Comparison of ENCODE assay signal across 9 mouse cellular contexts in the genomic region with DNA sequence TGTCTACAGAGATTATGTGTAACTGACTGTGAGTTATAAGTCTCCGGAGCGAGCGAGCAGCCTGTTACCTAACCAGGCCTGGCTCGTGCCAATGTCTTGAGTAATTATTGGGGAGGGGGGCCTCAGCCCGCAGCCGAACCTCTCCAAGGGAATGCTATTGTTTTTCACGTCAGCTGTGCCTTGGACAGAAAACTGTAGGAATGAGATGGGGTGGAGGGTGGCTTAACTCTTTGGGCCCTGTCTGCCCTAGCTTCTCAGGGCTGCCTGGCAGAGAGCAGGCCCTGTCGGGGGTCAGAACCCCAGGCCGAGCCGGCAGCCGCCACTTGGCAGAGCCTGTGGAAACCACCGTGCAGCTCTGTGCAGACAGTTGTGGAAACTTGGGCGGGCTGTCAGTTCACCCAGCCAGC. TPM values are rescaled to one million over a fixed set of nuclear protein-coding genes. Genes with fewer than 3 reads are reported as not detected.
DNase-seq lines count a peak whose midpoint lies in the region; ATAC-seq and TF ChIP-seq lines count a peak whose summit lies in the region.
"Had no signal": no experiment of that assay in that cellular context is flagged by ENCODE, and none has a peak within 500 bp of the region (broad histone marks: within the 10 kb centered on the region; RNA-seq: fewer than 3 reads in every experiment).

No protein-coding gene starts in this region.

- H3K36me3 ChIP-seq in heart, embryonic 10.5 days, result no peaks in the 10 kb centered on the region
- H3K36me3 ChIP-seq in limb, embryonic 13.5 days, result no peaks in the 10 kb centered on the region
- H3K36me3 ChIP-seq in stomach, postnatal 0 days (ENCODE audit: control insufficient read depth, insufficient read depth, low read length), result no peaks in the 10 kb centered on the region

- H3K4me2 ChIP-seq in limb, embryonic 13.5 days (replicated peaks), result no peak overlapping the region; the same call in 1 of the 2 replicates
- peak overlapping the region; percentile 11; the same call in 1 of the 2 replicates for H3K4me2 ChIP-seq in stomach, postnatal 0 days (replicated peaks; ENCODE audit: low read depth)

- peaks cover 42% of the 10 kb centered on the region for H3K4me1 ChIP-seq in heart, embryonic 10.5 days
- H3K4me1 ChIP-seq in limb, embryonic 13.5 days, result peaks cover 27% of the 10 kb centered on the region
- peaks cover 9% of the 10 kb centered on the region for H3K4me1 ChIP-seq in stomach, postnatal 0 days (replicated peaks; ENCODE audit: control insufficient read depth, insufficient read depth)

- peak overlapping the region; percentile 74 for H3K27ac ChIP-seq in heart, embryonic 10.5 days
- H3K27ac ChIP-seq in limb, embryonic 13.5 days, result peak overlapping the region; percentile 84
- peak overlapping the region; percentile 77 for H3K27ac ChIP-seq in stomach, postnatal 0 days (replicated peaks)

- no peaks in the 10 kb centered on the region for H3K27me3 ChIP-seq in heart, embryonic 10.5 days (ENCODE audit: insufficient read depth, poor library complexity, severe bottlenecking)
- no peaks in the 10 kb centered on the region for H3K27me3 ChIP-seq in limb, embryonic 13.5 days
- H3K27me3 ChIP-seq in stomach, postnatal 0 days (ENCODE audit: control insufficient read depth, insufficient read depth, low read length), result no peaks in the 10 kb centered on the region

- peak; percentile 86 for ATAC-seq in limb, embryonic 13.5 days (ENCODE audit: low FRiP score, low read depth)
- ATAC-seq in stomach, postnatal 0 days (ENCODE audit: low FRiP score, low TSS enrichment), result peak; percentile 72

- 61% methylated on average over 13 of the region's 13 CpGs for WGBS in heart, embryonic 10.5 days
- 38% methylated on average over 13 of the region's 13 CpGs for WGBS in limb, embryonic 13.5 days
- 47% methylated on average over 13 of the region's 13 CpGs for WGBS in stomach, postnatal 0 days

- intact Hi-C loops in left cerebral cortex, postnatal 4 days (cut with DNase I), result no loop called here

- no peak for TF ChIP-seq EP300 in stomach, postnatal 0 days (optimal IDR thresholded peaks at IDR 0.05)

- peak; percentile 31 for DNase-seq in left cerebral cortex, postnatal 4 days
- DNase-seq in left cerebral cortex, adult 18-20 months (ENCODE audit: low spot score in 2 of 2), result no peak
- DNase-seq in heart, embryonic 10.5 days (ENCODE audit: low spot score), result no peak
- peak; percentile 47 for DNase-seq in stomach, postnatal 0 days (ENCODE audit: low spot score)
- DNase-seq in right cerebral cortex, postnatal 4 days, result no peak
- no peak for DNase-seq in cerebellum, adult 9-10 months
- DNase-seq in thymus, adult 18-20 months, result no peak
- DNase-seq: cerebellum, postnatal 25 days had no signal

- H3K4me3 ChIP-seq in heart, embryonic 10.5 days, result no peak overlapping the region
- no peak overlapping the region for H3K4me3 ChIP-seq in limb, embryonic 13.5 days
- H3K4me3 ChIP-seq in stomach, postnatal 0 days (ENCODE audit: low read depth, low read length), result no peak overlapping the region

- no peak overlapping the region for H3K9ac ChIP-seq in limb, embryonic 13.5 days
- H3K9ac ChIP-seq in stomach, postnatal 0 days (ENCODE audit: low read length), result peak overlapping the region; percentile 27; the same call in 1 of the 2 replicates

- TF ChIP-seq CTCF in stomach, postnatal 0 days (IDR thresholded peaks at IDR 0.05; ENCODE audit: low read depth), result no peak

- H3K9me3 ChIP-seq in heart, embryonic 10.5 days, result no peaks in the 10 kb centered on the region
- no peaks in the 10 kb centered on the region for H3K9me3 ChIP-seq in limb, embryonic 13.5 days
- no peaks in the 10 kb centered on the region for H3K9me3 ChIP-seq in stomach, postnatal 0 days (ENCODE audit: control insufficient read depth, low read length)

RNA-seq across cellular contexts. Expression of a gene that starts 52.2 kb away (rescaled TPM):
- 10 to 100 TPM; 47.3 to 47.8 TPM for total RNA-seq in left cerebral cortex, postnatal 4 days (2021)
- 10 to 100 TPM; 11.9 to 13.3 TPM for total RNA-seq in left cerebral cortex, adult 18-20 months (2021)
- 1,495 and 1,694 TPM in 2 replicates for polyA plus RNA-seq in heart, embryonic 10.5 days (2016; fragmentation: Nextera tagmentation; extraction: Ambion mirVana)
- 1,335 and 1,388 TPM in 2 replicates for polyA plus RNA-seq in limb, embryonic 13.5 days (2015; fragmentation: Nextera tagmentation; extraction: Ambion mirVana)
- 185 and 199 TPM in 2 replicates for polyA plus RNA-seq in stomach, postnatal 0 days (2015; fragmentation: Nextera tagmentation; extraction: Ambion mirVana)

Comparison
In these comparisons a context has a peak if more than half of its experiments do, and no peak if none do; other contexts are left out.
1. DNase-seq: peak in left cerebral cortex, postnatal 4 days (single experiment) and stomach, postnatal 0 days (single experiment); none in left cerebral cortex, adult 18-20 months (0 of 2), heart, embryonic 10.5 days (single experiment), right cerebral cortex, postnatal 4 days (single experiment), cerebellum, adult 9-10 months (single experiment) and thymus, adult 18-20 months (0 of 2).
2. Peak in every context shown above with its lines, with median percentiles within 50 percentile points of each other: H3K27ac ChIP-seq.